Mouse (Mus musculus) cerebellum, adult 2 months (tissue): ENCODE measurements at regions not wholly inside any gene's neighbourhood (a gene's known extent, or its start where the extent isn't known, plus 50 kb on each side); places are given as distances from the start of the nearest gene placed in this dataset.

Experiments used
- CTCF ChIP-seq: fragments of 200-500 bp; IDR thresholded peaks from 2 replicates; pipeline ENCODE4 v1.5.1; 2011; ENCODE audit warnings: low read depth, mild to moderate bottlenecking, control low read depth, low read length, moderate library complexity, borderline replicate concordance; ENCODE audit not compliant: insufficient read depth
- POLR2A ChIP-seq: fragments of 200-500 bp; IDR thresholded peaks from 2 replicates; pipeline ENCODE4 v1.6.1; 2011; ENCODE audit warnings: low read length, control low read depth, borderline replicate concordance; ENCODE audit not compliant: insufficient read depth

GRCm38 (mm10) chr9:52348536-52349527 lies 180.5 kb upstream of the Zc3h12c start:
- no peak for TF ChIP-seq CTCF
- no peak for TF ChIP-seq POLR2A
